Mouse (Mus musculus) megakaryocyte progenitor cell, adult 5-6 weeks (primary cell): ENCODE results near the gene Mbnl2. TPM values are rescaled to one million over a fixed set of nuclear protein-coding genes. Genes with fewer than 3 reads are reported as not detected.

Experiments used
- ATAC-seq: replicated peaks from 2 replicates; pipeline ENCODE4 v1.8.0; 2016; ENCODE audit warnings: mild to moderate bottlenecking, moderate TSS enrichment, inconsistent platforms; ENCODE audit not compliant: poor library complexity
- total RNA-seq, 2 experiments: library from RNA; stranded (forward) in 1 of 2; stranded (reverse) in 1 of 2; fragments of 157-497, 149-512 nt in 1 of 2; fragments of 200-1000 nt in 1 of 2; gene quantifications; 2 replicates each; pipeline versions ENCODE4 v1.2.3 to v1.2.4; 2015 to 2017

The Mbnl2 gene
- total RNA-seq, 2 experiments from 2014 or later: 63.2 to 97.8 TPM

DNA sequence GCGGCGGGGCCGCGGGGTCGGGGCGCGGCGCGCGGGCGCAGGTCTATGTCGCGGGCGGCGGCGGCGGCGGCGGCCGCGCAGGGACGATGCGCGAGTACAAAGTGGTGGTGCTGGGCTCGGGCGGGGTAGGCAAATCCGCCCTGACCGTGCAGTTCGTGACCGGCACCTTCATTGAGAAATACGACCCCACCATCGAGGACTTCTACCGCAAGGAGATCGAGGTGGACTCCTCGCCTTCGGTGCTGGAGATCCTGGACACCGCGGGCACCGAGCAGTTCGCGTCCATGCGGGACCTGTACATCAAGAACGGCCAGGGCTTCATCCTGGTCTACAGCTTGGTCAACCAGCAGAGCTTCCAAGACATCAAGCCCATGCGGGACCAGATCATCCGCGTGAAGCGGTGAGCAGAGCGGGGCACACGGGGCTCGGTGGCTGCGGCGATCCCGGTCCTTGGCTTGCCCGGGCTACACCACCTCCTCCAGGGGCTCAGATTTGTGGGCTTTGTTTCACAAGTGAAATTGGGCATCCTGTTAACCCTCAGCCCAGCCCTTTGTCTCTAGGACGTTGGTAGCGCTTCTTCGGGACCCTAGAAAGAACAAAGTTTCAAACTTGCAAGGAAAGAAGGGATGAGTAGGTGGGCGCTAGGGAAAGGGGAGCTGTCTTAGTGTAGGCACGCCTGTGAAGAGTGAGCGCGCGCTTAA is 203.3 kb downstream of the Mbnl2 start:
- no peak for ATAC-seq

DNA sequence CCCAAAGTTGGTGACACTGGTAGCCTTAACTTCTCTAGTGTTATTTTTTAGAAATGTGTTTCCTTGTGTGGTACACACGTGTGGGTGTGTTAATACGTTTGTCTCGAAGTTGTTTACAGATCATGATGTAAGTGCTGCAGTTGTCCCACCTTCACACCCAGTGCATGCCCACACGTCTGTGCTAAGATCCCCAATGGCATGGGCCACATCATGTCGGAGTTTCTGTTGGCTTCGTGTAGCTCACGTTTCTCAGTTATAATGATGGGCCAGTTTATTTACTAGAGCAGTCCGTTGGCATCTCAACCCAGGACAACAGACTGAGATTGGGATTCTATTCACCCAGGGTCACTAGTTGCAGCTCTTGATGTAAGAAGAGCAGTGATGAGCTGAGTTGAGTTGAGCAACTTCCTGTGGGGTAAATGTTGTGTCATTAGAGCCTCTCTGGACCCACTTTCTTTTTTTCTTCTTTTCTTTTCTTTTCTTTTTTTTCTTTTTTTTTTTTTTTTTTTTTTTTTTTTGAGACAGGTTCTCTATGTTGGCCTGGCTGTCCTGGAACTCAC is 205.0 kb downstream of the Mbnl2 start:
- no peak for ATAC-seq

DNA sequence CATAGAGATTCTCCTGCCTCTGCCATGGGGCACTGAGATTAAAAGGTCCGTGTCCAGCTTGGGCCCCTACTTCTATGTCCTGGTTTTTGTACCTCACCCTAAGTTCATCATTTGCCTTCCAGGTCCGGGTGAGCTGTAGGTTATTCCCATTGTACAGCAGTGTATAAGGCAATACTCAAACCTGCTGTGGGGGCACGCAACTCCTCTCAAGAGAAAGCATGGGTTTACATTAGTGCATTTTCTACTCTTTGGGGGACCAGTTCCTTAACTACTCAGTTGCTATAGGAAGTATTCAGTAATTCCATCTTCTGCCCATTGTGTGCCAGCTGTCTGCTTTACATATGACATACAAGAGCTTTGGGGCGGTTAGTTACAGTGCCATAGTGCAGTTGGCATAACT is 205.5 kb downstream of the Mbnl2 start:
- ATAC-seq: no peak

Other genes with a start within 250 kb of the Mbnl2 start
- gene Oxgr1, start 233.2 kb upstream of the Mbnl2 start, total RNA-seq (2015): not detected in 2 replicates
- gene Oxgr1, start 233.2 kb upstream of the Mbnl2 start, total RNA-seq (2017): not detected in 2 replicates
- 7.3 and 10.0 TPM in 2 replicates for gene Rap2a, start 202.8 kb downstream of the Mbnl2 start, total RNA-seq (2015)
- gene Rap2a, start 202.8 kb downstream of the Mbnl2 start, total RNA-seq (2017): 4.7 and 5.5 TPM in 2 replicates